ENCODE assay signal across 9 mouse cellular contexts in genomic region chr6:39319061-39319761, GRCm38 (mm10). TPM values are rescaled to one million over a fixed set of nuclear protein-coding genes. Genes with fewer than 3 reads are reported as not detected.
DNase-seq lines count a peak whose midpoint lies in the region; ATAC-seq and TF ChIP-seq lines count a peak whose summit lies in the region.
"Had no signal": no experiment of that assay in that cellular context is flagged by ENCODE, and none has a peak within 500 bp of the region (broad histone marks: within the 10 kb centered on the region; RNA-seq: fewer than 3 reads in every experiment).

No protein-coding gene starts in this region.

- peak overlapping the region; percentile 76 for H3K27ac ChIP-seq in heart, embryonic 12.5 days (ENCODE audit: poor library complexity, severe bottlenecking)
- peak overlapping the region; percentile 51 for H3K27ac ChIP-seq in macrophage
- no peak overlapping the region for H3K27ac ChIP-seq in thymus, adult 2 months (ENCODE audit: control insufficient read depth, insufficient read depth, low read length)
- H3K27ac ChIP-seq: embryonic facial prominence, embryonic 12.5 days had no signal

- no peaks in the 10 kb centered on the region for H3K27me3 ChIP-seq in heart, embryonic 12.5 days (replicated peaks)
- H3K27me3 ChIP-seq in thymus, adult 2 months (ENCODE audit: control insufficient read depth, insufficient read depth, low read length): no peaks in the 10 kb centered on the region
- H3K27me3 ChIP-seq: embryonic facial prominence, embryonic 12.5 days had no signal

- no peak overlapping the region for H3K4me3 ChIP-seq in heart, embryonic 12.5 days
- no peak overlapping the region for H3K4me3 ChIP-seq in macrophage (ENCODE audit: inconsistent target)
- H3K4me3 ChIP-seq in thymus, adult 2 months (ENCODE audit: control insufficient read depth, insufficient read depth, low read length): no peak overlapping the region
- H3K4me3 ChIP-seq: embryonic facial prominence, embryonic 12.5 days had no signal

- no peak overlapping the region for H3K9ac ChIP-seq in heart, embryonic 12.5 days
- H3K9ac ChIP-seq: embryonic facial prominence, embryonic 12.5 days had no signal

- H3K36me3 ChIP-seq in heart, embryonic 12.5 days: no peaks in the 10 kb centered on the region
- no peaks in the 10 kb centered on the region for H3K36me3 ChIP-seq in macrophage (ENCODE audit: inconsistent target)
- H3K36me3 ChIP-seq in thymus, adult 2 months (ENCODE audit: control insufficient read depth, insufficient read depth, low read length): no peaks in the 10 kb centered on the region
- H3K36me3 ChIP-seq: embryonic facial prominence, embryonic 12.5 days had no signal

- TF ChIP-seq CTCF in thymus, adult 2 months (IDR thresholded peaks at IDR 0.05; ENCODE audit: borderline replicate concordance, control insufficient read depth, extremely low read depth, insufficient read depth, low read length, poor library complexity): no peak

- DNase-seq in ES-CJ7 (ENCODE audit: low read depth, low spot score) (peak; percentile 22), adipocyte (ENCODE audit: low spot score) (peak; percentile 95)
- DNase-seq in fat pad, adult 2 months (ENCODE audit: extremely low read depth, low read depth, low spot score): peak; percentile 55
- peak; percentile 79 for DNase-seq in layer of hippocampus, adult 9-11 months
- peak; percentile 74 for DNase-seq in testis, postnatal 14 days (ENCODE audit: low spot score)
- no peak for DNase-seq in thymus, adult 2 months

- ATAC-seq in heart, embryonic 12.5 days (ENCODE audit: insufficient number of reproducible peaks, low FRiP score): 0 out of 2 replicates have a peak, but pooled peaks have one; percentile 52

- no peaks in the 10 kb centered on the region for H3K79me2 ChIP-seq in macrophage (ENCODE audit: inconsistent target)

- WGBS in heart, embryonic 12.5 days: 36% methylated on average over 16 of the region's 19 CpGs
- WGBS in macrophage (ENCODE audit: missing documents): 58% methylated on average over 15 of the region's 19 CpGs
- 69% methylated on average over 17 of the region's 19 CpGs for WGBS in thymus, adult 2 months

- H3K9me3 ChIP-seq in heart, embryonic 12.5 days (replicated peaks): no peaks in the 10 kb centered on the region
- H3K9me3 ChIP-seq: embryonic facial prominence, embryonic 12.5 days had no signal

- peaks cover 23% of the 10 kb centered on the region for H3K4me1 ChIP-seq in heart, embryonic 12.5 days (replicated peaks)
- H3K4me1 ChIP-seq in thymus, adult 2 months (replicated peaks; ENCODE audit: control insufficient read depth, insufficient read depth, low read length): peaks cover 4% of the 10 kb centered on the region; the same call in 1 of the 2 replicates
- H3K4me1 ChIP-seq: embryonic facial prominence, embryonic 12.5 days had no signal

- TF ChIP-seq POLR2A in thymus, adult 2 months (IDR thresholded peaks at IDR 0.05; ENCODE audit: control insufficient read depth, extremely low read depth, insufficient read depth, low read length, poor library complexity): no peak

- H3K4me2 ChIP-seq in heart, embryonic 12.5 days: peak overlapping the region; percentile 40
- H3K4me2 ChIP-seq: embryonic facial prominence, embryonic 12.5 days had no signal

RNA-seq across cellular contexts. Expression of gene Slc37a3, which starts 58.3 kb away (rescaled TPM):
- 34.8 and 43.1 TPM in 2 replicates for polyA plus RNA-seq in heart, embryonic 12.5 days (2016; fragmentation: Nextera tagmentation; extraction: Ambion mirVana)
- total RNA-seq in macrophage (2018; cell fraction: chromatin; rRNA removed): 100 to 1,000 TPM in 10 of 26 experiments, 10 to 100 TPM in 16; 32.0 to 265 (median 86.3) TPM
- total RNA-seq in macrophage (2018; cell fraction: cytosol; rRNA removed): 10 to 100 TPM in 25 of 26 experiments, 1 to 10 TPM in 1; 7.4 to 39.5 (median 16.4) TPM
- total RNA-seq in macrophage (2018; cell fraction: nucleus; rRNA removed): 100 to 1,000 TPM in 7 of 26 experiments, 10 to 100 TPM in 19; 29.6 to 251 (median 52.5) TPM
- 15.2 to 33.3 TPM (median 21.6 TPM) in 3 replicates for polyA plus RNA-seq in macrophage (2018)
- polyA plus RNA-seq in thymus, adult 2 months (2012; rRNA removed): 28.6 and 30.8 TPM in 2 replicates
